Mouse (Mus musculus): ENCODE measurements at regions not wholly inside any gene's neighbourhood (a gene's known extent, or its start where the extent isn't known, plus 50 kb on each side); places are given as distances from the start of the nearest gene placed in this dataset.

- TF ChIP-seq ZKSCAN1 (IDR thresholded peaks at IDR 0.05; ENCODE audit: low read depth, low read length) = no peak
- TF ChIP-seq SIN3A (IDR thresholded peaks at IDR 0.05; ENCODE audit: low read length) = no peak
- TF ChIP-seq CTCF (IDR thresholded peaks at IDR 0.05 in 2 of 3, conservative IDR thresholded peaks at IDR 0.05 in 1 of 3; ENCODE audit: control insufficient read depth in 1 of 3, insufficient read depth in 1 of 3, low read depth in 2 of 3, low read length in 3 of 3, poor library complexity in 1 of 3, severe bottlenecking in 1 of 3) = no peak
- TF ChIP-seq GATA1 (IDR thresholded peaks at IDR 0.05; ENCODE audit: low read depth, low read length) = no peak
- TF ChIP-seq POLR2AphosphoS2 (IDR thresholded peaks at IDR 0.05; ENCODE audit: low read length) = no peak
- no peak for TF ChIP-seq TBP (IDR thresholded peaks at IDR 0.05; ENCODE audit: low read depth, low read length)
- no peak for TF ChIP-seq GABPA (IDR thresholded peaks at IDR 0.05; ENCODE audit: low read depth, low read length)
- no peak for TF ChIP-seq MEF2A (IDR thresholded peaks at IDR 0.05; ENCODE audit: extremely low read depth, insufficient replicate concordance, low read depth, low read length, poor library complexity, severe bottlenecking)
- TF ChIP-seq NRF1 (IDR thresholded peaks at IDR 0.05; ENCODE audit: insufficient read depth, low read depth, low read length, poor library complexity, severe bottlenecking) = no peak
- no peak for TF ChIP-seq POLR2A (IDR thresholded peaks at IDR 0.05; ENCODE audit: control insufficient read depth in 1 of 2, insufficient read depth in 1 of 2, low read depth in 1 of 2, low read length in 2 of 2, poor library complexity in 1 of 2)
Measured at GRCm38 (mm10) chr8:18287536-18288237, 690.4 kb downstream of the Defb40 start.
